ENCODE assay signal across 8 mouse cellular contexts in the genomic region with DNA sequence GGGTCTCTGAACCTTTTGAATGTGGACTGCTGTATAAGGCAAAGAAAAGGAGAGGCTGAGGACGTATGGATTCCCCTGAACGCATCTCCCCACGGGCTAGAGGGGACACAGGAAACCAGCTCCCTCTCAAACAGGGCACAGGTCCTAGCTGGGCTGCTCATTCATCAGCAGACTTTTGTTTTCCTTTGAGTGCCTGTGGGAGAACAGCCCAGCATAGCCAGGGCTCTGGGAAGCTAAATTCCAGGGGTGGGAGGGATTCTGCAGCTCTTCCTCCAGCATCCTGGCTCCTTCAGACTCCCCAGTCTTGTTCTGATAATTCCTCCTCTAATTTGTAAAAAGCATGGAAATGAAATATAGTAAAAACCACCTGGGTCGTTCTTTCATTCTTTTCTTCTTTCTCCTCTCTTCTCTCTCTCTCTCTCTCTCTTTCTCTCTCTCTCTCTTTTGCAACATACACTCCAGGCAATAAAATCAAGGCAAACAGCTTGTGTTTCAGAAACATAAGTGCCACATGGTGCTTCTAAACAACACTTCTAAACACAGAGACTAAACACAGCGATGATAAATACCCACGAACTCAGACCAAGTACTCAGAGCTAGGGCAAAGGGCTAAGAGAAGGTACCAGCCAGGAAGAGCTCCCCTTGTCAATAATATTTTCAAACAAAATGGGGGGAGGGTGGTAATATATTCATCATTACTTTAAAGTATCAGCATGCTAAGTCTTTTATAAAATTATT.
DNase-seq lines count a peak whose midpoint lies in the region; ATAC-seq lines count a peak whose summit lies in the region.

No protein-coding gene starts in this region.

- WGBS in heart, embryonic 13.5 days = 13% methylated on average over 6 of the region's 6 CpGs

- H3K4me3 ChIP-seq in heart, embryonic 13.5 days = no peak overlapping the region

- H3K27me3 ChIP-seq in heart, embryonic 13.5 days (replicated peaks) = peaks cover 20% of the 10 kb centered on the region

- H3K4me1 ChIP-seq in heart, embryonic 13.5 days = peaks cover 22% of the 10 kb centered on the region

- no peaks in the 10 kb centered on the region for H3K9me3 ChIP-seq in heart, embryonic 13.5 days

- no peak overlapping the region; the same call in 1 of the 2 replicates for H3K9ac ChIP-seq in heart, embryonic 13.5 days

- H3K36me3 ChIP-seq in heart, embryonic 13.5 days = no peaks in the 10 kb centered on the region

- ATAC-seq in heart, embryonic 13.5 days (ENCODE audit: extremely low read depth, insufficient number of reproducible peaks, low FRiP score, low TSS enrichment) = no peak

- H3K27ac ChIP-seq in heart, embryonic 13.5 days (replicated peaks) = peak overlapping the region; percentile 53

- peak overlapping the region; percentile 16; the same call in 1 of the 2 replicates for H3K4me2 ChIP-seq in heart, embryonic 13.5 days

- peak; percentile 16 for DNase-seq in urinary bladder, postnatal 14 days (ENCODE audit: low spot score)
- no peak for DNase-seq in urinary bladder, postnatal 25 days (ENCODE audit: low spot score)
- peak; percentile 43 to 64 for DNase-seq in kidney, postnatal 25 days
- peak; percentile 67 for DNase-seq in retina, embryonic 14.5 days (ENCODE audit: low spot score)
- DNase-seq in spleen, adult 18-20 months = no peak
- no peak for DNase-seq in layer of hippocampus, adult 18-20 months (ENCODE audit: low spot score in 2 of 2)
- no peak for DNase-seq in testis, postnatal 10 days (ENCODE audit: low spot score)

Comparison
In these comparisons a context has a peak if more than half of its experiments do, and no peak if none do; other contexts are left out.
1. DNase-seq: peak in urinary bladder, postnatal 14 days (single experiment), kidney, postnatal 25 days (2 of 2) and retina, embryonic 14.5 days (single experiment); none in urinary bladder, postnatal 25 days (single experiment), spleen, adult 18-20 months (0 of 2), layer of hippocampus, adult 18-20 months (0 of 2) and testis, postnatal 10 days (single experiment).